Mouse (Mus musculus) embryonic fibroblast, embryonic 13.5 days (primary cell): ENCODE results near the gene Myh3.

ENCODE experiments used
- CTCF ChIP-seq: IDR thresholded peaks from 2 replicates; pipeline ENCODE4 v1.5.1; 2011; ENCODE audit warnings: mild to moderate bottlenecking, control low read depth, low read length, moderate library complexity, borderline replicate concordance; ENCODE audit not compliant: insufficient read depth
- POLR2A ChIP-seq: IDR thresholded peaks from 2 replicates; pipeline ENCODE4 v1.6.1; 2011; ENCODE audit warnings: low read depth, mild to moderate bottlenecking, control low read depth, low read length, moderate library complexity

GRCm38 (mm10) chr11:67081125-67081649, 3.1 kb downstream of the Myh3 start:
- TF ChIP-seq POLR2A (no peak), CTCF (no peak)
